Mouse (Mus musculus): ENCODE results near the gene Kl.

DNA sequence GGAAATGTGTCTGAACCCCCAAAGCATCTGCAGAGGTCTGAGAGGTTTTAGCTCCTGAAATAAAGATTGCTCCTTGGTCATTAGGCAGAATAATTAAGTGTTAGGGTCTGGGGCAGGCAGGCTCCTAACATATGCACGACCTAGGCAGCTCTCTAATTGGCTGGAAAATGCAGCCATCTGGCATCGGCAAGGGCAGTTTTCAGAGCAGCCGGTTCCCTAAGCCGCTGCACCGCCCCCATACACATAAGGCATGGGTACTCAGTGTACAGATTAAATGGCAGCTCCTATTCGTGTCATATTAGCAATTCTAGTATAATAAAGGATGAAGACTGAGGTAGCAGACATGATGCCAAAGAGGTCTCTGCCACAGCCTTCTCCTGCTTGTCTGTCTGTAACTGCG lies 74.8 kb downstream of the Kl start:
- TF ChIP-seq CTCF (IDR thresholded peaks at IDR 0.05; ENCODE audit: low read depth) (no peak), EP300 (IDR thresholded peaks at IDR 0.05; ENCODE audit: low read depth) (no peak)

Data from liver, embryonic 14.5 days (tissue).